Mouse (Mus musculus) erythroid progenitor cell, adult 5-6 weeks (primary cell): Measurements from ENCODE around the gene Rab20. TPM values are rescaled to one million over a fixed set of nuclear protein-coding genes. Genes with fewer than 3 reads are reported as not detected.
"Not testable (repeated sequence)": the region's sequence is repeated elsewhere in the genome, so short reads cannot be mapped to it uniquely, and the experiment has no call there.

Experiments used
- ATAC-seq: replicated peaks from 2 replicates; pipeline ENCODE4 v1.8.0; 2016; ENCODE audit warnings: moderate number of reproducible peaks, mild to moderate bottlenecking, moderate TSS enrichment, inconsistent platforms; ENCODE audit not compliant: poor library complexity, low FRiP score, severe bottlenecking
- total RNA-seq, 2 experiments: library from RNA; stranded (forward) in 1 of 2; stranded (reverse) in 1 of 2; fragments of 150-400 nt in 1 of 2; fragments of 186-747, 209-891 nt in 1 of 2; gene quantifications; 2 replicates each; pipeline versions ENCODE4 v1.2.3 to v1.2.4; 2015 to 2017; ENCODE audit warnings: low replicate concordance in 2 of 2

The Rab20 gene
- total RNA-seq, 2 experiments from 2014 or later = 2.8 TPM; not detected in 1

DNA sequence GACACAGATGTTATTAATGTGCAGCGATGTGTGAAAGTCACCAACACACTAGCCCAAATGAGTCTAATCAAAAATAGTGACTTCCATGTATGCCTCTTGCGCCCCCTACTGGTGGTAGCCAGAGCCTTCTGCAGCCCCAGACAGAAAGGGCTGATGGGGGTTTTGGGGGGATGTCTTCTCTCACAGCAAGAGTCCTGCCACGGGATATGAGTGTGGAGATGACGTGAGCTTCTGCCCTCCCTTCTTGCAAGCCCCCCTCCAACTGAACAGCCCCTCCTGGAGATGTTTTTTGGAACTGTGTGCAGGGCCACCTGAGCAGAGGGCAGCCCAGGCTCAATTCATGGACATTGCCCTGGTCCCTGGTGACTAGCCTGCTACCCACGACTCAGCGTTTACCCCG is 7.6 kb upstream of the Rab20 start:
- ATAC-seq = peak; percentile 45; the same call in 1 of the 2 replicates

GRCm38 (mm10) chr8:11482537-11482936 is 4.0 kb upstream of the Rab20 start:
- ATAC-seq = no peak

DNA sequence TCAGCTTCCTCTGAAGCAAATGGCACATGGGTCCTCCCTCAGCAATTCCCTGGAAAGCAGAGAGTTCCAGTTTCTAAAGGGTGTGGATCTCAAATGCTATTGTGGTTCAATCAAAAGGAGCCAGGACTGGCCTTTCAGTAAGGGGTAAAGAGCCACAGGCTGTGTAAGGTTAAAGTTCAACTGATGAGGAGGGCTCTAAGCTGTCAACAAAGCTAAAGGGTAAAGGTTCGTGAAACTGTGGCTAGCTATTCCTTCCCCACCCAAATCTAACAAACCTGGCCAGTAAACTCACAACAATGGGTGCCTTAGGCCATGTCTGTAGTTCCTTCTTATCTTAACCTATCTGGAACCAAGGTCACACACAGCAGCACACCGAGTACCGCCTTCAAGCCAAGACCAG is 3.4 kb upstream of the Rab20 start:
- no peak for ATAC-seq

DNA sequence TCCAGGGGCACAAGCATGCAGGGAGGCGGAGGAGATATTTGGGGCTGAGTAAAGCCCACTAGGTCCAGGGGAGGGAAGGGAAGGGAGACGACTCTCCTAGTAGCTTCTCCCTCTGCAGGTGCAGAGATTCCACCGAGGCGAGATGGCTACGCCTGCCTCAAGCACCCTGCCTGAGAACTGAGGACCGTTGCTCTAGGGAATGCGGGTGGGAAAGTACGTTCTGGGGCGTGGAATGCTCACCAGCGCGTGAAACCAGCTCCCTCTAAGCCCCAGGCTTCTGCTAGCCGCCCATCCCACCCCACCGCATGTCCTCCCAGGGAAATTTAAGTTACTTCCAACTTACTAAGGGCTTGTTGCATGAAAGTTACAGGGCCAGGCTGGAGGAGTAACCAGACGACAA is 1.1 kb upstream of the Rab20 start:
- ATAC-seq = no peak

GRCm38 (mm10) chr8:11478807-11479527 is 457 bp upstream of the Rab20 start:
- ATAC-seq = no peak

DNA sequence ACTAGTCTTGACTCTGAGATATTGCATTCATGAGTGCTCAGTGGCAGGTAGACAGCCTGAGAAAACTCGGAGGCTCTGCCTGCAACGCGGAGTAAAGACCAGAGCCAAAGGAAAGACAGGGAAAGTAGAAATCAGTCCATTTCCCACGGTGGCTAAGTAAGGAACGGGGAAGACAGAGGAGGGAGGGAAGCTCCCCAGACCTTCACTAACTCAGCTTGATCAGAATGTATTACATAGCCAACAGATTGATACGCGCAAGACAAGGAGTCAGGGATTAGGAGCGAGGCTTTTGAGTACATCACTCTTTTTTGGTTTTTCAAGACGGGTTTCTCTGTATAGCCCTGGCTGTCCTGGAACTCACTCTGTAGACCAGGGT is 1.3 kb downstream of the Rab20 start:
- ATAC-seq = no peak

DNA sequence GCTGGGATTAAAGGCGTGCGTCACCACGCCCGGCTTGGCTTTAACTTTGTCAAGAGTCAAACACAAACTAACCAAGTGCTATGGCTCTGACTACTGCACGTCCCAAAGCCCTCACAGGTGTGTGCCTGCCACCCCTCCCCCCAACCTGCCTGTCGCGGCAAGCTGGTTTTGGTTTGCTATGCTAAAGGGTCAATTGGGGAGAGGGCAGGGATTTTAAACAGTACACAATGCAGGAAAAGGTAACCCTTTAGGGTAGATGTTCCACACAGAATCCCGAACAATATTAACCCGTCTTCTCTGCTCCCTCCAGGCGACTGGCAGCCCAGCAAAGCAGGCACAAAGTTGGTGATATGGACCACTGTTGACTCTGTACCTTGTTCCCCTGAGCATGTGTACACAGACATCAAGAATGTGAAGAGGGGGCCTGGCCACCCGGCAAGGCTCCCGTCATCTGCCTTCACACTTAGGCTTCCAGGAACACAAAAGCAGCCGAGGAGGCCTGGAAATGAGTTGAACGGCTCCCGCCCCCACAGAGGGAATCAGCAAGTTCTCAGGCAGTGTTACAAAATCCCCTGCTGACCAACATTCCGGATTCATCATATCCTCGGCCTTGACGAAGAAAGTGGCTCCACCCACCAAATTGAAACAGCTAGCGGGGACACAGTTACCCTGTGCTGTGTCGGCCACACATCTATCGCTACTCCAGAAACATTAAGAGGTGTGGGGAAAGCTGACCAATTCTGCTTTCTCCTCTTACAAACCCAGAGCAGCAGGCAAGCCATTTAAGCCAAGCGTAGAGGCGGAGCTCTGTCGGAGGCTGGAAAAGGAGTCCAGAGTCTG is 2.0 kb downstream of the Rab20 start:
- no peak for ATAC-seq

DNA sequence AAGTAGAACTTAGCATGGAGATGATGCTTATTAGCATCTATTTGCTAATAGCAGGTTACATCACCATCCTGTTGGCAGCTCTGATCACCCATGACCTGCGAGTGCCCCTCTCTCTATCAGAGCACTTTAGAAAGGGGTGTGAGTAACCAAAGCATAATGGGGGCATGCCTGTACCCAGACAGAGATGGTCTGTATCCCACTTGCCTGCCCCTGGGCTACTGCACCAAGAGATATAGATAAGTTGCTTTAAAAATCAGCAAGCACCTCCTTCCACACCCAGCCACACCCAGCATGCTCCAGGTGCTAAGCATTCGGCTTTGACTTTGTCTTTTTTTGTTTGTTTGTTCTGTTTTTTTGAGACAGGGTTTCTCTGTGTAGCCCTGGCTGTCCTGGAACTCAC is 2.6 kb downstream of the Rab20 start:
- no peak for ATAC-seq

GRCm38 (mm10) chr8:11475397-11475796 is 3.1 kb downstream of the Rab20 start:
- ATAC-seq = no peak

DNA sequence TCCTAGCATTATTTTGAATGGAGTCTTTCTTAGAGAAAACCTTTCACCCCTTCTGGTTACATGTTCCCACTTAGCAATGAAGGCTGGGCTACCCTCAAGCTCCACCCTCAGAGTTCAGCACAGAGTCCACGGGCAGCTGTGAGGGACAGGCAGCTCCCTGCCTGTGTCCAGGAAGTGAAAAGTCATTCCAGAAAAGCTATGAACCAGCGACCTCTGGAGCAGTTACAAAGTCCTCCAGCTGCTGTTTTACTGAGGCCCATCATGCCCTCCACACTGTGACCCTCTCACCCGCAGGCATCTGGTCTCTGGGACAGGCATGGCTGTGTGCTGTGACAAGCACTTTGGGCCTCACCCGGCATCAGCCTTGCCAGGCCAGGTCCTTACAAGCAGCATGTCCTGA is 5.4 kb downstream of the Rab20 start:
- ATAC-seq = no peak

DNA sequence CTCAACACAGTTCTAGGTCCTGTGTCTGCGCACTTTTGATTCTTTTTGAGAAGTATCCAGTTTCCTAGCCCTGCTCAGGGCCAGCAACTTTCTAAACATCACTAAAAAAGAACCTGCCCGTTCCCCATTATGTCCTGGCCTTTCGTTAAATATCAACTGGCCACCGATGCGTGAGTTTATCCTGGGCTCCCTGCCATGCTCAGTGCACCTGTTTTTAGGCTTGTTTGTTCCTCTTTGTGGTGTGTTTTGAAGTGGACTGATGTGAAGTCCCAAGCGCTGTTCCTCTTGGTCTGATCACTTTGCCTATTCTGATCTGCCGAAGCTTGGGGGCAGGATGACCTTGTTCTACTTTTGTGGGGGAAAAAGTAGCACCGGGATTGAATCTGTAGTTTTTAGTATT is 7.2 kb downstream of the Rab20 start:
- ATAC-seq = no peak

DNA sequence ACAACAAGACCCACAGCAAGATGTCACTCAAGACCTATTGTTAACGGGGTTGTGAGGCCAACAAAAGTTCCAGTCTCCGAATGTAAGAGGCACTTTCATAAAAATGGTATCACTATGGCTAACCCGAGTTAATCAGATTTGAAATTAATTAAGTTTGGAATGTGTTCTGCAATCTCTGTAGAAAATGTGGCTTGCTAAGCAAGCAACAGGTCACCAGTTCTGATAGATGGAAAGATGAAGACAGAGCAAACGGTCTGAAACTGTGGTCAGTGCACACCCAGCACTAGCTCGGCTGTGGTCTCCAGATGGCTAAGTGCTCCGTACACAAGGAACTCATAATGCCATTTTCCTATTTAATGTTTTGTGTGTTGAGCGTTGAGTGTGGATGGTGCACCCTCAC is 7.8 kb downstream of the Rab20 start:
- no peak for ATAC-seq

- no peak for ATAC-seq
Observed at GRCm38 (mm10) chr8:11469095-11469494, 9.4 kb downstream of the Rab20 start.

DNA sequence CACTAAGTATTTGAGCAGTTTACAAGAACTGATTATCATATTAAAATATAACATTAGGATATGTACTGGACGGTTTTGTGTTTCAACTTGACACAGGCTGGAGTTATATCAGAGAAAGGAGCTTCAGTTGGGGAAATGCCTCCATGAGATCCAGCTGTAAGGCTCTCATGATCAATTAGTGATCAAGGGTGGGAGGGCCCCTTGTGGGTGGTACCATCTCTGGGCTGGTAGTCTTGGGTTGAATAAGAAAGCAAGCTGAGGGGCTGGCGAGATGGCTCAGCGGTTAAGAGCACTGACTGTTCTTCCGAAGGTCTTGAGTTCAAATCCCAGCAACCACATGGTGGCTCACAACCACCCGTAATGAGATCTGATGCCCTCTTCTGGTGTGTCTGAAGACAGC is 12.0 kb downstream of the Rab20 start:
- ATAC-seq = not testable (repeated sequence)

DNA sequence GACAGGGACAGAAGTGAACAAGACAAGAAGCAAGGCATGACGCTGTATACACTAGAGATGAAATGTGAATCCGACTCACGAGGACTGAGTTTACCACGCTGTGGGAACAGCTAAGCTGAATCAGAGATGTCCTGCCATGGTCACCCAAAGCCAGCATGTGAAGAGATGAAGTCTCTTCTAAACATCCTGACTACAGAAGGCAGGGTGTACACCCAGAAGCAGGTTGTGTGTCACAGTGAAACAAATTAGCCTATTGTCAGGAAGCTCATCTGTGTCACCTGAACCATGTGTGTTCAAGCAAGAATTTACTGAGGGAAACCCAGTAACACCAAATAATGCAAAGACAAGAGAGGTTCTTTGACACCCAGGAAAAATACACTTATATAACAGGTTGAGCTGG is 12.9 kb downstream of the Rab20 start:
- ATAC-seq = no peak

DNA sequence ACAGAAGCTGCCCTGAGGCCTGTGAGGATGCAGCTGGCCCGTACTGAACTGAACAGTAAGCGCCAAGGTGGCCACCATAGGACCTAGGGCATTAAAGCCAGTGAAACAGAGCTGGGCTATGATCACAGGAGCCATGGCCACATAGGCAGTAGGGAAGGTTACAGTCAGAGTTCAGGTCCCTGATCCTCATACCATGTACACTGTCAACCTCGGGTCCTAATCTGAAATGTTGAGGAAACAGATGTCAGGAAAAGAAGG is 13.9 kb downstream of the Rab20 start:
- ATAC-seq = no peak

- no peak for ATAC-seq
Observed at GRCm38 (mm10) chr8:11463889-11464706, 14.4 kb downstream of the Rab20 start.

DNA sequence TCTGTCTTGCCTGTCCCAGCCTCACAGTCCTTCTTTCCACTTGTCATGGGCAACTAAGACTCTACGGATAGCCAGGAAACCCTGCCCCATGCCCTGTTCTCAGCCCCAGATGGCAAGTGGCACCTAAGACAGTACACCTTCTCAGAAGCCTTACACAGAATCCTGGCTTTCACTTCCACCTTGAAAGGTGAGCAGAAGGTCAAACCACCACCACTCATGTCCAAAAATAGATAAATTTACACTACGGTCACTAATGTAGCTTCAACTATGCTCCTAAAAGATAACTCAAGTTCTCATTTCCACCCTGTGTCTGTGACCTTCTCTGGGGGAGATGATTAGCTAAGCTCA is 15.0 kb downstream of the Rab20 start:
- no peak for ATAC-seq

GRCm38 (mm10) chr8:11462641-11463040 is 15.9 kb downstream of the Rab20 start:
- ATAC-seq = no peak

DNA sequence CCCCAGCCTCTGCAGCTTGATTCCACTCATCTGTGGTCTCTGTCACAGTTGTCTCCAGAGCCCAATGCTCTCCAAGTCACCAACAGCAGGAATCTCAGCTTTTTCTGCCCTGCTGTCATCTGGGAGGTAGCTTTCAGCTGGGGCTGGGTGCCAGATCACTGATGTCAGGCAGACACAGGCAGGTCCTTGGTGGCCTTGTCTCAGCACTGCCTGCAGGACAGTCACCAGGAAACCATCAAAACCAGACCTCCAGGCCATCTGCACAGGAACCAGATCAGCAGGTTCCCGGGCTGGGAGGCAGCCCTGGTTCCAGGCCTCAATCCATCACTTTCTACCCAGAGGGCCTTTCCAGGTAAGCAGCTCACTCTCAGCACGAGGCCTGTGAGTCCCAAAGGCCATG is 16.7 kb downstream of the Rab20 start:
- no peak for ATAC-seq

- ATAC-seq = no peak
Observed at GRCm38 (mm10) chr8:11460934-11461333, 17.6 kb downstream of the Rab20 start.
